Mouse (Mus musculus) erythroblast, embryonic 14.5 days (primary cell): ENCODE data around the gene Map9.

Source experiments
- GATA1 ChIP-seq: IDR thresholded peaks from 2 replicates; pipeline ENCODE4 v1.6.1; 2012; ENCODE audit warnings: low read length, inconsistent platforms, mixed read lengths
- TAL1 ChIP-seq: IDR thresholded peaks from 3 replicates; pipeline ENCODE4 v1.6.1; 2012; ENCODE audit warnings: low read length, inconsistent platforms, mixed read lengths

DNA sequence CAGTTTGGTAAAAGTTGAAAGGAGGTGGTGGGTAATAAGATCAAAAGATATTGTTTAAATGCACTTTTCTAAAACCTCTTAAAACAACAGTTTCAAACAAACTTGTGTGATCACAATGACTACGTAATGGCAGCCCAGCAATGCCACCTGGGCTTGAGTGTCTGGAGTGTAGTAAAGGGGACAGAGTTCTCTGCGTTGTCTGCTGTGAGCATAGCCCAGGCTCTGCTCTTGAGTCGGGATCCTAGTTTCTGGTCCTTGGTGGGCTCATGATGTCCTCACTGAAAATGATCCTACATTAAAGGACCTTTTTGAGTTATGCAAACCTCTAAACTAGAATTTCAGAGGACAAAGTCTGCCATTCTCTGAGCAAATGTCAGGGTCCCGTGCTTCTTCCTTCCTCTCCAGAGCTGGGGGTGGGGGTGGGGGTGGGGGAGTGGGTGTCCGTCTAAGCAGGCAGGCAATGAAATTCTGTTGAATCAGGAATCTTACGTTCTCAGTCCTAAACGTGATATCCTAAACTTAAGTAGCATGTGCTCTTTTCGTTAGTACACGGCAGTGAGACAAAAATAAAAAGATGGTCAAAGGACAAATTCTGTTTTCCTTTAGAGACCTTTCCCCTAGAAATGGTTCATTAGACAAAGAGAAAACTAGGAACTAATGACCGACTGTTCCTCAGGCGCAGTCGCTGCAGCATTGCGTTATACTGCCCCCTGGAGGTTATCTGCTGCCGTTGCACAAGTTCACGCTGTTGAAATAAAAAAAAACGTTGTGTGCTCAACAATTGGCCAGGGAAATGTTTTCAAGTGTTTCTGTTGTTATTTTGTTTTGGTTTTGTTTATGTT, 24.5 kb upstream of the Map9 start:
- TF ChIP-seq GATA1 (no peak), TAL1 (no peak)
